Mouse (Mus musculus) bone marrow macrophage, adult 2 months (primary cell): ENCODE data around the gene Gm6710. TPM values are rescaled to one million over a fixed set of nuclear protein-coding genes. Genes with fewer than 3 reads are reported as not detected.
"Not testable (repeated sequence)": the region's sequence is repeated elsewhere in the genome, so short reads cannot be mapped to it uniquely, and the experiment has no call there.

Source experiments
- H3K27ac ChIP-seq: 2 replicates; pipeline ENCODE4 v1.5.1; 2012; ENCODE audit warnings: low read depth, low read length; ENCODE audit not compliant: insufficient read depth
- H3K4me1 ChIP-seq: 2 replicates; pipeline ENCODE4 v1.6.1; 2012; ENCODE audit warnings: low read length; ENCODE audit not compliant: control insufficient read depth, insufficient read depth
- H3K4me3 ChIP-seq: 2 replicates; pipeline ENCODE4 v1.5.1; 2012; ENCODE audit warnings: mild to moderate bottlenecking, low read length, moderate library complexity; ENCODE audit not compliant: insufficient read depth
- polyA plus RNA-seq: library from polyadenylated mRNA; stranded (reverse); fragments of >200 nt; gene quantifications from 2 replicates; pipeline ENCODE4 v1.2.4, GENCODE M21; 2012; ENCODE audit not compliant: missing spikeins, insufficient read depth, insufficient read length

Gene Gm6710
- polyA plus RNA-seq: 8.3 and 18.6 TPM in 2 replicates

DNA sequence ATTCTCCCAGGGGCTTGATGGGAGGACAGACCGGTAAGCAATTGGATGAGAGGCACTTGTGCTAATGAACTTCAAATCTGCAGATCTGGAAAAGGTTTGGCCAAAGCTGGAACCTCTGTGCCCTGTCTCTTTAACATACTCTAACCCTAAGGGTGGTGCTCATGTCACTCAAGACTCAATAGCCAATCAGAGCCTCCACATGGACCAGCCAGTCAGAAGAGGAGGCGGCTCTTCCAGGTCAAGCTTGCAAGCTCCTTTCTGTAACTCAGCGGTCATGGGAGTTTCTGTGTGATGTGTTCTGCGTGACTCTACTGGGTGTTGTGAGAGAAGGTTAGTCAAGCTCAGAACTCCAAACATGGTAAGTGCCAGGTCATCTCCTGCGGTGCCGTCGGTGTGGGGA lies at the start of gene Gm6710:
Gm6710 (plus strand) TSS at position 196 of the 400 bp plus-strand sequence.
- not testable (repeated sequence) for H3K4me1 ChIP-seq, H3K4me3 ChIP-seq, H3K27ac ChIP-seq

Other genes starting within 250 kb of the Gm6710 start
- gene Gm11007, start 225.2 kb upstream of the Gm6710 start, polyA plus RNA-seq: not detected in 2 replicates
- gene Zfp969, start 165.6 kb upstream of the Gm6710 start, polyA plus RNA-seq: not detected in 2 replicates
- gene Gm2007, start 127.7 kb upstream of the Gm6710 start, polyA plus RNA-seq: not detected in 2 replicates
- not detected in 2 replicates for gene Gm14288, start 68.1 kb upstream of the Gm6710 start, polyA plus RNA-seq
- gene Zfp966, start 61.9 kb downstream of the Gm6710 start, polyA plus RNA-seq: 10.5 and 11.5 TPM in 2 replicates
- gene Gm2026, start 96.1 kb downstream of the Gm6710 start, polyA plus RNA-seq: 1.4 and 3.8 TPM in 2 replicates